ENCODE assay signal across 9 mouse cellular contexts in genomic region chr3:146783645-146784225, GRCm38 (mm10). TPM values are rescaled to one million over a fixed set of nuclear protein-coding genes. Genes with fewer than 3 reads are reported as not detected.
DNase-seq lines count a peak whose midpoint lies in the region; ATAC-seq and TF ChIP-seq lines count a peak whose summit lies in the region.
"Had no signal": no experiment of that assay in that cellular context is flagged by ENCODE, and none has a peak within 500 bp of the region (broad histone marks: within the 10 kb centered on the region; RNA-seq: fewer than 3 reads in every experiment).

No protein-coding gene starts in this region.

- no peaks in the 10 kb centered on the region for H3K27me3 ChIP-seq in forebrain, embryonic 15.5 days
- no peaks in the 10 kb centered on the region for H3K27me3 ChIP-seq in forebrain, embryonic 10.5 days (ENCODE audit: poor library complexity, severe bottlenecking)
- H3K27me3 ChIP-seq in lung, postnatal 0 days (replicated peaks; ENCODE audit: insufficient read depth, low read length): no peaks in the 10 kb centered on the region
- no peaks in the 10 kb centered on the region for H3K27me3 ChIP-seq in midbrain, postnatal 0 days (ENCODE audit: insufficient read depth, low read length)
- H3K27me3 ChIP-seq: lung, embryonic 15.5 days had no signal

- H3K4me2 ChIP-seq in forebrain, embryonic 15.5 days (replicated peaks): no peak overlapping the region
- H3K4me2 ChIP-seq in lung, postnatal 0 days (replicated peaks; ENCODE audit: low read depth, low read length): no peak overlapping the region
- no peak overlapping the region for H3K4me2 ChIP-seq in midbrain, postnatal 0 days (ENCODE audit: low read depth, low read length, poor library complexity, severe bottlenecking)
- H3K4me2 ChIP-seq: lung, embryonic 15.5 days had no signal

- no peak for TF ChIP-seq EP300 in lung, postnatal 0 days (IDR thresholded peaks at IDR 0.05)

- peak overlapping the region; percentile 34; the same call in 1 of the 2 replicates for H3K27ac ChIP-seq in forebrain, embryonic 15.5 days (replicated peaks)
- no peak overlapping the region for H3K27ac ChIP-seq in forebrain, embryonic 10.5 days
- H3K27ac ChIP-seq in lung, postnatal 0 days (ENCODE audit: low read length): no peak overlapping the region
- no peak overlapping the region for H3K27ac ChIP-seq in cortical plate, adult 2 months (ENCODE audit: insufficient read depth, low read length)
- H3K27ac ChIP-seq in midbrain, postnatal 0 days (ENCODE audit: low read depth, low read length): peak overlapping the region; percentile 51; the same call in 1 of the 2 replicates
- H3K27ac ChIP-seq: lung, embryonic 15.5 days had no signal

- peak; percentile 63 for TF ChIP-seq CTCF in lung, postnatal 0 days (IDR thresholded peaks at IDR 0.05)
- peak; percentile 63 for TF ChIP-seq CTCF in cortical plate, adult 2 months (IDR thresholded peaks at IDR 0.05; ENCODE audit: extremely low read depth, insufficient read depth, low read length)
- TF ChIP-seq CTCF in midbrain, postnatal 0 days (IDR thresholded peaks at IDR 0.05): peak; percentile 82

- ATAC-seq in forebrain, embryonic 15.5 days (replicated peaks): peak; percentile 73
- peak; percentile 32; the same call in 1 of the 2 replicates for ATAC-seq in lung, postnatal 0 days
- ATAC-seq in midbrain, postnatal 0 days (ENCODE audit: low FRiP score): peak; percentile 76; the same call in 1 of the 2 replicates

- DNase-seq in forebrain, embryonic 10.5 days (ENCODE audit: extremely low spot score, low spot score): no peak
- DNase-seq in lung, postnatal 0 days (ENCODE audit: low spot score): peak; percentile 67
- DNase-seq in lung, postnatal 4 days: no peak
- peak; percentile 82 for DNase-seq in midbrain, postnatal 0 days (ENCODE audit: low spot score)
- no peak for DNase-seq in kidney, postnatal 4 days
- no peak for DNase-seq in layer of hippocampus, adult 9-11 months

- no peak overlapping the region for H3K9ac ChIP-seq in forebrain, embryonic 15.5 days (replicated peaks)
- no peak overlapping the region for H3K9ac ChIP-seq in lung, postnatal 0 days (replicated peaks; ENCODE audit: low read depth)
- H3K9ac ChIP-seq in midbrain, postnatal 0 days (replicated peaks; ENCODE audit: low read length, poor library complexity, severe bottlenecking): no peak overlapping the region
- H3K9ac ChIP-seq: lung, embryonic 15.5 days had no signal

- TF ChIP-seq POLR2A in cortical plate, adult 2 months (IDR thresholded peaks at IDR 0.05; ENCODE audit: extremely low read depth, insufficient read depth, low read length): no peak

- peaks cover 20% of the 10 kb centered on the region for H3K4me1 ChIP-seq in forebrain, embryonic 15.5 days
- H3K4me1 ChIP-seq in forebrain, embryonic 10.5 days: peaks cover 14% of the 10 kb centered on the region
- peaks cover 4% of the 10 kb centered on the region; the same call in 1 of the 2 replicates for H3K4me1 ChIP-seq in lung, postnatal 0 days (ENCODE audit: insufficient read depth, low read depth, low read length)
- H3K4me1 ChIP-seq in cortical plate, adult 2 months (ENCODE audit: control insufficient read depth, insufficient read depth, low read length): peaks cover 2% of the 10 kb centered on the region; the same call in 1 of the 2 replicates
- 0 out of 2 replicates have a peak, but pooled peaks cover 4% of the 10 kb centered on the region for H3K4me1 ChIP-seq in midbrain, postnatal 0 days (ENCODE audit: insufficient read depth, low read length)

- 58% methylated on average over 7 of the region's 7 CpGs for WGBS in forebrain, embryonic 15.5 days
- WGBS in forebrain, embryonic 10.5 days: 84% methylated on average over 7 of the region's 7 CpGs
- WGBS in lung, postnatal 0 days: 73% methylated on average over 7 of the region's 7 CpGs
- 52% methylated on average over 7 of the region's 7 CpGs for WGBS in midbrain, postnatal 0 days

- no peak overlapping the region for H3K4me3 ChIP-seq in forebrain, embryonic 15.5 days
- no peak overlapping the region for H3K4me3 ChIP-seq in forebrain, embryonic 10.5 days
- no peak overlapping the region for H3K4me3 ChIP-seq in lung, postnatal 0 days (ENCODE audit: low read depth, low read length)
- H3K4me3 ChIP-seq in cortical plate, adult 2 months (ENCODE audit: insufficient read depth, low read length): no peak overlapping the region
- H3K4me3 ChIP-seq in midbrain, postnatal 0 days (ENCODE audit: low read depth, low read length): no peak overlapping the region
- H3K4me3 ChIP-seq: lung, embryonic 15.5 days had no signal

- H3K36me3 ChIP-seq in forebrain, embryonic 15.5 days: no peaks in the 10 kb centered on the region
- peaks cover 6% of the 10 kb centered on the region for H3K36me3 ChIP-seq in forebrain, embryonic 10.5 days (replicated peaks)
- no peaks in the 10 kb centered on the region for H3K36me3 ChIP-seq in lung, postnatal 0 days (ENCODE audit: insufficient read depth, low read length)
- no peaks in the 10 kb centered on the region for H3K36me3 ChIP-seq in midbrain, postnatal 0 days (ENCODE audit: insufficient read depth, low read length)
- H3K36me3 ChIP-seq: lung, embryonic 15.5 days had no signal

- no peaks in the 10 kb centered on the region for H3K9me3 ChIP-seq in forebrain, embryonic 15.5 days
- no peaks in the 10 kb centered on the region for H3K9me3 ChIP-seq in forebrain, embryonic 10.5 days
- H3K9me3 ChIP-seq in lung, postnatal 0 days (ENCODE audit: low read length): no peaks in the 10 kb centered on the region
- no peaks in the 10 kb centered on the region for H3K9me3 ChIP-seq in midbrain, postnatal 0 days (ENCODE audit: low read length)
- H3K9me3 ChIP-seq: lung, embryonic 15.5 days had no signal

RNA-seq across cellular contexts. Expression of gene Prkacb, which starts 29.1 kb away (rescaled TPM):
- 150 and 162 TPM in 2 replicates for polyA plus RNA-seq in forebrain, embryonic 15.5 days (2015; fragmentation: Nextera tagmentation; extraction: Ambion mirVana)
- polyA plus RNA-seq in forebrain, embryonic 10.5 days (2016; fragmentation: Nextera tagmentation; extraction: Ambion mirVana): 54.7 and 57.3 TPM in 2 replicates
- 37.5 and 40.9 TPM in 2 replicates for polyA plus RNA-seq in lung, postnatal 0 days (2015; fragmentation: Nextera tagmentation; extraction: Ambion mirVana)
- polyA plus RNA-seq in cortical plate, adult 2 months (2012; rRNA removed): 241 and 258 TPM in 2 replicates
- total RNA-seq in midbrain, postnatal 0 days (2014; rRNA removed): 311 and 350 TPM in 2 replicates
- polyA plus RNA-seq in midbrain, postnatal 0 days (2015; fragmentation: Nextera tagmentation; extraction: Ambion mirVana): 220 and 221 TPM in 2 replicates

Comparison
In these comparisons a context has a peak if more than half of its experiments do, and no peak if none do; other contexts are left out.
1. H3K27ac ChIP-seq: peak in forebrain, embryonic 15.5 days (single experiment) and midbrain, postnatal 0 days (single experiment); none in forebrain, embryonic 10.5 days (single experiment), lung, postnatal 0 days (single experiment) and cortical plate, adult 2 months (single experiment).
2. DNase-seq: peak in lung, postnatal 0 days (single experiment) and midbrain, postnatal 0 days (single experiment); none in forebrain, embryonic 10.5 days (single experiment), lung, postnatal 4 days (0 of 2), kidney, postnatal 4 days (0 of 2) and layer of hippocampus, adult 9-11 months (single experiment).
3. Peak in every context shown above with its lines, with median percentiles within 50 percentile points of each other: ATAC-seq and CTCF ChIP-seq.